Mouse (Mus musculus) megakaryocyte, embryonic 14.5 days (primary cell): ENCODE data around the gene Fam178b. TPM values are rescaled to one million over a fixed set of nuclear protein-coding genes. Genes with fewer than 3 reads are reported as not detected.

ENCODE experiments used
- H3K27me3 ChIP-seq: replicated peaks from 2 replicates; pipeline ENCODE3; 2012; ENCODE audit warnings: inconsistent platforms
- H3K36me3 ChIP-seq: replicated peaks from 2 replicates; pipeline ENCODE3; 2012; ENCODE audit warnings: low read length, inconsistent platforms, mixed read lengths
- H3K4me1 ChIP-seq: 2 replicates; pipeline ENCODE4 v1.6.1; 2012; ENCODE audit warnings: inconsistent platforms
- H3K4me3 ChIP-seq: replicated peaks from 2 replicates; pipeline ENCODE3; 2012; ENCODE audit warnings: moderate library complexity, mild to moderate bottlenecking, inconsistent platforms
- H3K9me3 ChIP-seq: 2 replicates; pipeline ENCODE4 v1.6.1; 2012; ENCODE audit warnings: inconsistent platforms
- FLI1 ChIP-seq: IDR thresholded peaks from 2 replicates; pipeline ENCODE4 v1.6.1; 2012; ENCODE audit warnings: low read length, inconsistent platforms, mixed read lengths
- GATA1 ChIP-seq: IDR thresholded peaks from 3 replicates; pipeline ENCODE4 v1.6.1; 2012; ENCODE audit warnings: mixed read lengths, low read length, inconsistent platforms, borderline replicate concordance
- polyA plus RNA-seq: library from polyadenylated mRNA; stranded (reverse); fragments of >175 nt; gene quantifications from 2 replicates; pipeline ENCODE4 v1.2.3, GENCODE M21; 2012; ENCODE audit warnings: low replicate concordance; ENCODE audit not compliant: insufficient read depth

Fam178b gene
- polyA plus RNA-seq, 1 experiment, result 2.0 TPM

DNA sequence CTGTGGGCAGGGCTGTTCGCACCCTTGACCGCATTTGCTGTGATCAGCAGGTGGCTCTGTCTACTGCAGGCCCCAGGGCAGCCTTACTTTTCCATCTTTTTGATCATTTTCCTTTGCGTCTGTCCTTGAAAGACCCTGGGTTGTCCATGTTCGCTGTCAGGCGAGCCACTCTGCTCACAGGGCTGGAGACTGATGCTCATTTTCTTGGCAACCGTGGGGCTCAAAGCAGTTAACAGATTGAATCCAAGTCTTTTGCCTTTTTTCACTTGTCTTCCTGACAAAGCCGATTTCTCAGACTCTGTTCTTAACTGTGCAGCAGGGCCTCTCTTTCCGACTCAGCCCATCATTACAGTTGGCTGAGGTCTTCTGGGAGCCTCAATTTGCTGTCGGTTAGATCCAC lies 92.3 kb downstream of the Fam178b start:
- H3K9me3 ChIP-seq, result no peaks in the 10 kb centered on the region
- peaks cover 38% of the 10 kb centered on the region for H3K4me1 ChIP-seq
- no peak for TF ChIP-seq GATA1
- TF ChIP-seq FLI1, result no peak
- peaks cover 79% of the 10 kb centered on the region for H3K27me3 ChIP-seq
- H3K4me3 ChIP-seq, result no peak overlapping the region
- H3K36me3 ChIP-seq, result no peaks in the 10 kb centered on the region

GRCm38 (mm10) chr1:36589486-36589885 lies 93.5 kb downstream of the Fam178b start:
- no peaks in the 10 kb centered on the region for H3K36me3 ChIP-seq
- H3K4me1 ChIP-seq, result peaks cover 35% of the 10 kb centered on the region
- no peak overlapping the region for H3K4me3 ChIP-seq
- TF ChIP-seq GATA1 (no peak), FLI1 (no peak)
- no peaks in the 10 kb centered on the region for H3K9me3 ChIP-seq
- peaks cover 75% of the 10 kb centered on the region for H3K27me3 ChIP-seq

DNA sequence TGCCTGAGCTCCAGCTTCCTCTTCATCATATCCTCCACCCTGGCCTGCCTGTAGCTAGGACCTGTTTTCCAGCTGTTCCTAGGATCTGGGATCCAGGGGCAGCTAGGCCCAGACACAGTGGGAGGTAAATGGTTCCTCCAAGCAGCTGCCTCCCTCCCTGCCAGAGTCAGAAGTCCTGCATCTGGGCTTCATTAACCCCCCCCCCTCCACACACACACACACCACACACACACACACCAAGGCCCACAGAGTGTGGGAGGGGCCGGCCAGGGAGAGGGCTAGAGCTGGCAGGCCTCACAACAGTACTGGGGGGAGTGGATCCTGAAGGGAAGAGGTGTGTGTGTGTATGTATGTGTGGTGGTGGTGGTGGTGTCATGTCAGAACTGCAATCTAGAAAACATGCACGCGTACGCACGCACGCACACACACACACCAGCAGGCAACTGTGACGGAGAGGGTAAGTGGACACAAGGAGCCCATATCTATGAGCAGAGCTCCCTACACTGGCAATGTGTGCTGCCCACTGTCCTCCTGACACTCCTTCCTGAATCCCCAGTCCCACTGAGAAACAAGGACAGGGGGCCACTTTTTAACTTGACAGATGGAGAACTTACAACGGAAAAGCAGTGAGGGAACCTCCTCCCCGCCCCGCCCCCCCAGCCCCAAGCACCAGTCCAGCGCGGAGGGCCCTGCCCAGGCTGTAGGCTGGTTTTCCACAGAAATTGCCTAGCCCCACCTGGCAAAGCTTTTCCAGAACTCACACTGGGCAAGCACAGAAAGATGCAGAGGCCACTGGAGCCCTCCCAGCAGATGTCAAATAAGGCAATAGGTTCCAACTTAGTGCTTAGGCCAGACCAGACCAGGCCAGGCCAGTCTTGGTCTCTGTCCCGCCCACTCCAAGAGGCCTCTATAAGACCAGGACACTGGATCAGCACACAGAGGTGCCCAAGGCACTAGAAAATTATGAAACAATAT lies 94.2 kb downstream of the Fam178b start:
- no peaks in the 10 kb centered on the region for H3K36me3 ChIP-seq
- peaks cover 79% of the 10 kb centered on the region for H3K27me3 ChIP-seq
- no peaks in the 10 kb centered on the region for H3K9me3 ChIP-seq
- TF ChIP-seq GATA1 (no peak), FLI1 (no peak)
- peaks cover 35% of the 10 kb centered on the region for H3K4me1 ChIP-seq
- H3K4me3 ChIP-seq, result no peak overlapping the region

DNA sequence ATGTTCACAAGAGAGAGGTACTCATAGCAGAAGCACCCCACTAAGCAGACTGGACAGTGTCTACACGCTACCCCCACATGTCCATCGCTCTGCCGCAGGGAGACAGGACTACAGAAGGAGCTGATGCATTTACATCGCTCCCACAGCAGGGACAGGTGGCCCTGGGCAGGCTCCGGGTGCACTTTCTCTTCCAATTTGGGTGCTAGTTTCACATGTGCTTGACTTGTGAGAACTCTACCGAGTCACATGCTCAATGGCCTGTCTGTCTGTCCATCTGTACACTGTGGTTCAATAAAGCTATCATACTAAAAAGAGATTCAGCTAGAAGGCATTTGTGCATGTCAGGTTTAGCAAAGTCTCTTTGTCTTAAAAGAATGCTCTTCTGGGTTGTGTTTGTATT lies 95.1 kb downstream of the Fam178b start:
- H3K4me3 ChIP-seq, result no peak overlapping the region

DNA sequence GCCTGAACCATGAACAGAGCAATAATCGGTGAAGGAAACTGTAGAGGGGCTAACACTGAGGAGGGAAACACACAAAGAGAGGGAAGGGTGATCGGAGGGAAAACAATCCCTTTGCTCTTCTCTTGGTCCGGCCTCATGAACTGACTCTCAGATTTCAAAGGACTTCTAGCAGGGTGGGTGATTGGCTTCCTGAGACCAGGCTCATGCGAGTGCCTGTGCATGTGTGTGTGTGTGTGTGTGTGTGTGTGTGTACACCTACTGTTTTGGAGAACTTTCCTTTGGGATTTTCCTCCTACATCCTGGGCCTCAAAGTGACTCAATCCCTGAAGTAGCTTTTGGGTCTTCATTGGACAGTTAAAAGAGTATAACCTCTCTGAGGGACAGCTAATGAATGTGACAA lies 96.7 kb downstream of the Fam178b start:
- H3K27me3 ChIP-seq, result peaks cover 86% of the 10 kb centered on the region
- peaks cover 15% of the 10 kb centered on the region for H3K4me1 ChIP-seq
- TF ChIP-seq GATA1 (no peak), FLI1 (no peak)
- no peaks in the 10 kb centered on the region for H3K9me3 ChIP-seq
- no peak overlapping the region for H3K4me3 ChIP-seq
- no peaks in the 10 kb centered on the region for H3K36me3 ChIP-seq

More for the DNA sequence above, 95.1 kb downstream of the Fam178b start:
- Histone ChIP-seq H3K36me3 (no peaks in the 10 kb centered on the region), H3K9me3 (no peaks in the 10 kb centered on the region), H3K27me3 (peaks cover 81% of the 10 kb centered on the region), H3K4me1 (peaks cover 30% of the 10 kb centered on the region)
- TF ChIP-seq GATA1, result no peak
- TF ChIP-seq FLI1, result no peak

DNA sequence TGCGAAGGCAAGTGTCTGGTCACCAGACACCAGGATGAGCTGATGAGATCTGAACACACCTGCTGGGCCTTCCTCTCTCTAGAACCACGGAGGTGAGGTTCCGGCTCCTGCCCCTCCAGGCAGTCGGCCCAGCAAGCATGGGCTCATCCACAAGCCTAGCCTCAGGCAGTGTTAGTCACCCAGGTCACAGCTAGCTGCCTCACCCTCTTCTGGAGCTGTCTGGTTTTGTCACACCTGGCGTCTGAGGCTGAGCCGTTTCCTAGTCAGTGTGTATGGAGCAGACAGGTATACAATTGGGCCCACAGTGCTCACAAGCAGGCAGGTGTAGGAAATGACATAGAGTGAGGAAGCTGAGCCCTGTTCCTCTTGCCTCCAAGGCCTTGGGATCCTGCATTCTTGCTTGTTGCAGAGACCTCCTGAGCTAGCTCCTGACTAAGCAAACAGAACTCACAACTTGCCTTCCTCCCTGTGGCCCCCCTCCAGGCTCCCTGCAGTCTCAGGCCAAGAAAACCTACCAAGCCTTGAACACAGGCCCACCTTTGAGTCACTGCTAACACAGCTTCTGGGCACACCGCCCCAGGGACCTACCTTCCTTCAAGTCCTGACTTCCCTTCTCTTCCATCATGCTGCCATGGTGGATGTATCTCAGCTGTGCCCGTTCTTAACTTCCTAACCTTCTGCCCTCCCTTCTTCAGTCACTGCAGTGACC lies 99.4 kb downstream of the Fam178b start:
- TF ChIP-seq GATA1 (no peak), FLI1 (no peak)
- H3K36me3 ChIP-seq, result no peaks in the 10 kb centered on the region
- H3K9me3 ChIP-seq, result no peaks in the 10 kb centered on the region

DNA sequence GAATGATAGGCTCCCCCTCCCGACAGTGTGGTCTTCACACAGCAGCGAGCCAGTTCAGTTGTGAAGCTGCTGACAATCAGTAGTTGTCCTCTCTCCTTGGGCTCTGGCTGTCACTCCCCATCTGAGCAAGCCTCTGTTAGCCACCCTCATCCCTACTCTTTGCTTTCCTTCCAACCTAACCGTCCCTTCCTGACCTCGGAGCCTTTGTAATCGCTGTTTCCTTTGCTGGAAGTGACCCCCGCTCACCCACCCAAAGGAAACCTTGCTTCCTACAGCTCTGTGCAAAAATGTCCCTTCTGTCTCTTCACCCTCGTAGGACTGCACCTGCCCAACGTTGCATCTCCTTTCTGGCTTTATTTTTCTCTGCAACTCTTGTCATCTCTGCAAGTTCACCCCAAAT lies 100.8 kb downstream of the Fam178b start:
- Histone ChIP-seq H3K27me3 (peaks cover 92% of the 10 kb centered on the region), H3K9me3 (no peaks in the 10 kb centered on the region), H3K4me3 (no peak overlapping the region), H3K4me1 (peaks cover 15% of the 10 kb centered on the region), H3K36me3 (no peaks in the 10 kb centered on the region)
- no peak for TF ChIP-seq GATA1
- no peak for TF ChIP-seq FLI1

More for the DNA sequence above, 99.4 kb downstream of the Fam178b start:
- Histone ChIP-seq H3K4me1 (peaks cover 15% of the 10 kb centered on the region), H3K27me3 (peaks cover 89% of the 10 kb centered on the region), H3K4me3 (no peak overlapping the region)

GRCm38 (mm10) chr1:36581260-36581659 lies 101.7 kb downstream of the Fam178b start:
- no peaks in the 10 kb centered on the region for H3K9me3 ChIP-seq
- TF ChIP-seq GATA1, result no peak
- TF ChIP-seq FLI1, result no peak
- H3K27me3 ChIP-seq, result peaks cover 92% of the 10 kb centered on the region
- H3K4me3 ChIP-seq, result no peak overlapping the region
- peaks cover 15% of the 10 kb centered on the region for H3K4me1 ChIP-seq
- H3K36me3 ChIP-seq, result no peaks in the 10 kb centered on the region

DNA sequence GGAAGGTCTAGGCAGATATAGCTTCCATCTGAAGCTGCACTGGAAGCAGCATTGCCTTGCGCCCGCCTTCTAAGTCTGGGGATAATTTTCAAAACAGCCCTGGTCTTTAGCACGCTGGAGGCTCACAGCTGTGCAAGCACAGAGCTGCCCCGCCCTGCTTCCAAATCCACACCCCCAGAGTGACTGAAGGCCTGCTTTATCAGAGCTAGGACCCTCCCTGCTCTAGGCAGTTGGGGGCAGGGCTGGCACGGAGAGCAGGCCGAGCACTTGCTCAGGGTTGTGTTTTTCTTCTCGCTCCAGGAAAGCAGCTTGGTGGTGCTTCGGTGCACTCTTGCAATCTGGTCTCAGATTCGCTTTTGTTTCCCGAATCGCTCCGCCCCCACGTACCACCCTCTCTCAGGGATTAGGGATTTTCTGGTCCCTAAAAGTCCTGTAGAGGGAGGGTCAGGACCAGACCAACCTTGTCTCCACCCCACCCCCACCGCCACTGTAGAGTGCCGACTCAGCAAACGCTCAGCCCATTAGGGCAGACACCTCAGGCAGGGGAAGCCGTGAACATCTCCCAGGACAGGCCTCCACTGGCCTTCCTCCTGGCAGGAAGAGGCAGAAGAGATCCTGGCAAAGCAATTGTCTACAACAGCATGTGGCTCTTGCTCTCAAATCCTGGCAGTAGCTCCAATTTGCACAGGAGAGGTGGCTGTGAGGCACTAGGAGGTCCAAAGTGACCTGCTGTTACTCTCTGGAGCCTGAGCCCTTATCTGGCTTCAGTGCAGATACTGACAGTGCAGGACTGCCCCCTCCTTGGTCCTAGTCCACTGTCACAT lies 102.4 kb downstream of the Fam178b start:
- Histone ChIP-seq H3K4me3 (peak overlapping the region; percentile 7), H3K9me3 (no peaks in the 10 kb centered on the region), H3K27me3 (peaks cover 90% of the 10 kb centered on the region), H3K36me3 (no peaks in the 10 kb centered on the region), H3K4me1 (peaks cover 15% of the 10 kb centered on the region)
- no peak for TF ChIP-seq GATA1
- TF ChIP-seq FLI1, result no peak
